Mouse (Mus musculus): ENCODE data around the gene Gm38100.

DNA sequence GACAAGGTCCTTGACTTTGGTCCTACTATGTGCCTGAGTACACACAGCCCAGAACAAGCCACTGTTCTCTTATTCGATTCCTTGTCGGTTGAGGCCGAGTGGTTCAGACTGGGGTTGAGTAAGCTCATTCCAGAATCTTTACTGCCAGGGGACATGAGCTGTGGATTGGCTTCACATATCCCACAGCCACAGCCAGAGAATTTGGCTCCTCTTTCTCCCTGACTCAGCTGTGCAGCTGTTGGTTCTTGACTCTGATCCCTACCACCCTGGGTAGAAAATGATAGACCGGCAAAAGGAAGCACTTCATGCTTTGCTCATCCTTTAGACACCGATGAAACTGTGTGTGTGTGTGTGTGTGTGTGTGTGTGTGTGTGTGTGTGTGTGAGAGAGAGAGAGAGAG, 11.3 kb downstream of the Gm38100 start:
- TF ChIP-seq GATA1 (IDR thresholded peaks at IDR 0.05; ENCODE audit: borderline replicate concordance, low read length) (no peak), FLI1 (IDR thresholded peaks at IDR 0.05; ENCODE audit: low read length) (no peak)

Measured in megakaryocyte, embryonic 14.5 days (primary cell).